ENCODE assay signal across 32 mouse cellular contexts in genomic region chr5:118700978-118701377, GRCm38 (mm10).
"Had no signal": no experiment of that assay in that cellular context is flagged by ENCODE, and none has a peak within 500 bp of the region (broad histone marks: within the 10 kb centered on the region; RNA-seq: fewer than 3 reads in every experiment).

No protein-coding gene starts in this region.

- H3K9ac ChIP-seq: heart, embryonic 12.5 days; hindbrain, embryonic 12.5 days; hindbrain, embryonic 13.5 days; hindbrain, embryonic 14.5 days; hindbrain, embryonic 15.5 days; intestine, embryonic 15.5 days; kidney, embryonic 15.5 days had no signal

- H3K36me3 ChIP-seq: heart, embryonic 12.5 days; heart, embryonic 13.5 days; hindbrain, embryonic 10.5 days; hindbrain, embryonic 12.5 days; hindbrain, embryonic 13.5 days; hindbrain, embryonic 15.5 days; intestine, embryonic 15.5 days; kidney, embryonic 15.5 days had no signal

- H3K4me3 ChIP-seq: heart, embryonic 12.5 days; heart, embryonic 13.5 days; hindbrain, embryonic 10.5 days; hindbrain, embryonic 12.5 days; hindbrain, embryonic 13.5 days; hindbrain, embryonic 15.5 days; intestine, embryonic 15.5 days; kidney, embryonic 15.5 days; layer of hippocampus, adult 2 months; left cerebral cortex, adult 2 months had no signal

- H3K4me2 ChIP-seq: heart, embryonic 11.5 days; heart, embryonic 12.5 days; heart, embryonic 13.5 days; hindbrain, embryonic 12.5 days; hindbrain, embryonic 13.5 days; hindbrain, embryonic 14.5 days; hindbrain, embryonic 15.5 days; intestine, embryonic 15.5 days; kidney, embryonic 15.5 days had no signal

- H3K27ac ChIP-seq: heart, embryonic 13.5 days; hindbrain, embryonic 12.5 days; hindbrain, embryonic 14.5 days; hindbrain, embryonic 15.5 days; hindbrain, postnatal 0 days; intestine, embryonic 15.5 days; kidney, embryonic 15.5 days; kidney, postnatal 0 days; left cerebral cortex, adult 2 months had no signal

- DNase-seq: heart, postnatal 10 days; heart, postnatal 36 days; heart, postnatal 4 days; kidney, adult 11 months; kidney, adult 18-20 months; kidney, adult 2 months; kidney, adult 8-10 months; kidney, adult 9 months; kidney, postnatal 10 days; kidney, postnatal 14 days; kidney, postnatal 36 days; kidney, postnatal 4 days; layer of hippocampus, adult 9-11 months; layer of hippocampus, postnatal 36 days had no signal

- H3K9me3 ChIP-seq: heart, embryonic 12.5 days; heart, embryonic 13.5 days; hindbrain, embryonic 10.5 days; hindbrain, embryonic 12.5 days; hindbrain, embryonic 13.5 days; hindbrain, embryonic 15.5 days; intestine, embryonic 15.5 days; kidney, embryonic 15.5 days had no signal

- ATAC-seq: hindbrain, embryonic 16.5 days; hindbrain, postnatal 0 days; inflammation-experienced regulatory T-cells, adult 6 months; intestine, embryonic 15.5 days; intestine, embryonic 16.5 days; intestine, postnatal 0 days had no signal

- H3K27me3 ChIP-seq: heart, embryonic 12.5 days; heart, embryonic 13.5 days; hindbrain, embryonic 12.5 days; hindbrain, embryonic 13.5 days; hindbrain, embryonic 15.5 days; intestine, embryonic 15.5 days; kidney, embryonic 15.5 days had no signal
